Mouse (Mus musculus): ENCODE data around the gene Hmgn1. TPM values are rescaled to one million over a fixed set of nuclear protein-coding genes. Genes with fewer than 3 reads are reported as not detected.
"Not testable (repeated sequence)": the region's sequence is repeated elsewhere in the genome, so short reads cannot be mapped to it uniquely, and the experiment has no call there.

The Hmgn1 gene
- polyA plus RNA-seq, 1 experiment from 2014 or later = 487 TPM

- 60% methylated on average over 4 of the region's 4 CpGs for WGBS
- Histone ChIP-seq H3K36me3 (ENCODE audit: control insufficient read depth, insufficient read depth, low read length) (no peaks in the 10 kb centered on the region), H3K4me2 (ENCODE audit: low read depth, low read length) (no peak overlapping the region)
Observed at GRCm38 (mm10) chr16:96109673-96110072, 17.9 kb downstream of the Hmgn1 start.

GRCm38 (mm10) chr16:96103036-96103435 is 24.5 kb downstream of the Hmgn1 start:
- H3K36me3 ChIP-seq (ENCODE audit: control insufficient read depth, insufficient read depth, low read length) = no peaks in the 10 kb centered on the region
- WGBS = 28% methylated on average over 2 of the region's 2 CpGs
- H3K9me3 ChIP-seq (ENCODE audit: control insufficient read depth, low read length) = no peaks in the 10 kb centered on the region
- H3K4me1 ChIP-seq (ENCODE audit: control insufficient read depth, insufficient read depth, low read length) = no peaks in the 10 kb centered on the region
- no peak overlapping the region for H3K27ac ChIP-seq (ENCODE audit: low read length)
- no peak overlapping the region for H3K4me3 ChIP-seq (ENCODE audit: low read length)
- H3K27me3 ChIP-seq (replicated peaks; ENCODE audit: control insufficient read depth, insufficient read depth, low read length) = no peaks in the 10 kb centered on the region
- no peak for ATAC-seq
- no peak overlapping the region for H3K4me2 ChIP-seq (ENCODE audit: low read depth, low read length)
- H3K9ac ChIP-seq (ENCODE audit: low read depth, low read length) = no peak overlapping the region

More at GRCm38 (mm10) chr16:96109673-96110072, 17.9 kb downstream of the Hmgn1 start:
- Histone ChIP-seq H3K9ac (ENCODE audit: low read depth, low read length) (no peak overlapping the region), H3K27ac (ENCODE audit: low read length) (no peak overlapping the region), H3K27me3 (replicated peaks; ENCODE audit: control insufficient read depth, insufficient read depth, low read length) (no peaks in the 10 kb centered on the region), H3K9me3 (ENCODE audit: control insufficient read depth, low read length) (no peaks in the 10 kb centered on the region), H3K4me3 (ENCODE audit: low read length) (no peak overlapping the region), H3K4me1 (ENCODE audit: control insufficient read depth, insufficient read depth, low read length) (no peaks in the 10 kb centered on the region)
- ATAC-seq = no peak

- H3K9ac ChIP-seq (ENCODE audit: low read depth, low read length); H3K27me3 ChIP-seq (replicated peaks; ENCODE audit: control insufficient read depth, insufficient read depth, low read length); ATAC-seq; H3K9me3 ChIP-seq (ENCODE audit: control insufficient read depth, low read length); H3K27ac ChIP-seq (ENCODE audit: low read length); H3K4me3 ChIP-seq (ENCODE audit: low read length); H3K4me2 ChIP-seq (ENCODE audit: low read depth, low read length); H3K4me1 ChIP-seq (ENCODE audit: control insufficient read depth, insufficient read depth, low read length); H3K36me3 ChIP-seq (ENCODE audit: control insufficient read depth, insufficient read depth, low read length): not testable (repeated sequence)
Observed at GRCm38 (mm10) chr16:96097811-96098210, 29.7 kb downstream of the Hmgn1 start.

GRCm38 (mm10) chr16:96095966-96096365 is 31.6 kb downstream of the Hmgn1 start:
- Histone ChIP-seq H3K27me3 (replicated peaks; ENCODE audit: control insufficient read depth, insufficient read depth, low read length) (no peaks in the 10 kb centered on the region), H3K9me3 (ENCODE audit: control insufficient read depth, low read length) (no peaks in the 10 kb centered on the region), H3K27ac (ENCODE audit: low read length) (no peak overlapping the region), H3K9ac (ENCODE audit: low read depth, low read length) (no peak overlapping the region), H3K4me2 (ENCODE audit: low read depth, low read length) (no peak overlapping the region), H3K4me3 (ENCODE audit: low read length) (no peak overlapping the region), H3K4me1 (ENCODE audit: control insufficient read depth, insufficient read depth, low read length) (no peaks in the 10 kb centered on the region), H3K36me3 (ENCODE audit: control insufficient read depth, insufficient read depth, low read length) (no peaks in the 10 kb centered on the region)
- no peak for ATAC-seq
- WGBS = 87% methylated on average over 5 of the region's 5 CpGs

- Histone ChIP-seq H3K27ac (ENCODE audit: low read length) (no peak overlapping the region), H3K4me2 (ENCODE audit: low read depth, low read length) (no peak overlapping the region), H3K27me3 (replicated peaks; ENCODE audit: control insufficient read depth, insufficient read depth, low read length) (no peaks in the 10 kb centered on the region), H3K36me3 (ENCODE audit: control insufficient read depth, insufficient read depth, low read length) (no peaks in the 10 kb centered on the region), H3K4me1 (ENCODE audit: control insufficient read depth, insufficient read depth, low read length) (no peaks in the 10 kb centered on the region), H3K4me3 (ENCODE audit: low read length) (no peak overlapping the region), H3K9me3 (ENCODE audit: control insufficient read depth, low read length) (no peaks in the 10 kb centered on the region), H3K9ac (ENCODE audit: low read depth, low read length) (no peak overlapping the region)
- WGBS = 53% methylated on average over 9 of the region's 9 CpGs
- ATAC-seq = no peak
Observed at GRCm38 (mm10) chr16:96091515-96092504, 35.7 kb downstream of the Hmgn1 start.

- H3K9ac ChIP-seq (ENCODE audit: low read depth, low read length) = no peak overlapping the region
- H3K36me3 ChIP-seq (ENCODE audit: control insufficient read depth, insufficient read depth, low read length) = no peaks in the 10 kb centered on the region
- no peak overlapping the region for H3K4me3 ChIP-seq (ENCODE audit: low read length)
- 69% methylated on average over 5 of the region's 5 CpGs for WGBS
- H3K27me3 ChIP-seq (replicated peaks; ENCODE audit: control insufficient read depth, insufficient read depth, low read length) = no peaks in the 10 kb centered on the region
- H3K4me1 ChIP-seq (ENCODE audit: control insufficient read depth, insufficient read depth, low read length) = peaks cover 8% of the 10 kb centered on the region
- ATAC-seq = no peak
- H3K9me3 ChIP-seq (ENCODE audit: control insufficient read depth, low read length) = no peaks in the 10 kb centered on the region
- no peak overlapping the region for H3K4me2 ChIP-seq (ENCODE audit: low read depth, low read length)
- H3K27ac ChIP-seq (ENCODE audit: low read length) = no peak overlapping the region
Observed at GRCm38 (mm10) chr16:96088120-96088519, 39.4 kb downstream of the Hmgn1 start.

- WGBS = 73% methylated on average over 4 of the region's 4 CpGs
Observed at GRCm38 (mm10) chr16:96087436-96087835, 40.1 kb downstream of the Hmgn1 start.

GRCm38 (mm10) chr16:96087001-96087400 is 40.5 kb downstream of the Hmgn1 start:
- Histone ChIP-seq H3K27me3 (replicated peaks; ENCODE audit: control insufficient read depth, insufficient read depth, low read length) (no peaks in the 10 kb centered on the region), H3K9me3 (ENCODE audit: control insufficient read depth, low read length) (no peaks in the 10 kb centered on the region), H3K4me2 (ENCODE audit: low read depth, low read length) (no peak overlapping the region), H3K36me3 (ENCODE audit: control insufficient read depth, insufficient read depth, low read length) (no peaks in the 10 kb centered on the region), H3K4me3 (ENCODE audit: low read length) (no peak overlapping the region), H3K27ac (ENCODE audit: low read length) (no peak overlapping the region), H3K4me1 (ENCODE audit: control insufficient read depth, insufficient read depth, low read length) (peaks cover 8% of the 10 kb centered on the region), H3K9ac (ENCODE audit: low read depth, low read length) (no peak overlapping the region)
- 67% methylated on average over 12 of the region's 12 CpGs for WGBS
- ATAC-seq = no peak

More at GRCm38 (mm10) chr16:96087436-96087835, 40.1 kb downstream of the Hmgn1 start:
- ATAC-seq = no peak
- no peaks in the 10 kb centered on the region for H3K9me3 ChIP-seq (ENCODE audit: control insufficient read depth, low read length)
- no peak overlapping the region for H3K4me3 ChIP-seq (ENCODE audit: low read length)
- no peak overlapping the region for H3K9ac ChIP-seq (ENCODE audit: low read depth, low read length)
- no peak overlapping the region for H3K27ac ChIP-seq (ENCODE audit: low read length)
- no peaks in the 10 kb centered on the region for H3K36me3 ChIP-seq (ENCODE audit: control insufficient read depth, insufficient read depth, low read length)
- no peak overlapping the region for H3K4me2 ChIP-seq (ENCODE audit: low read depth, low read length)
- peaks cover 8% of the 10 kb centered on the region for H3K4me1 ChIP-seq (ENCODE audit: control insufficient read depth, insufficient read depth, low read length)
- no peaks in the 10 kb centered on the region for H3K27me3 ChIP-seq (replicated peaks; ENCODE audit: control insufficient read depth, insufficient read depth, low read length)

GRCm38 (mm10) chr16:96085597-96085996 is 41.9 kb downstream of the Hmgn1 start:
- no peak overlapping the region for H3K4me3 ChIP-seq (ENCODE audit: low read length)
- no peak for ATAC-seq
- H3K4me1 ChIP-seq (ENCODE audit: control insufficient read depth, insufficient read depth, low read length) = peaks cover 15% of the 10 kb centered on the region
- no peaks in the 10 kb centered on the region for H3K27me3 ChIP-seq (replicated peaks; ENCODE audit: control insufficient read depth, insufficient read depth, low read length)
- peaks cover 1% of the 10 kb centered on the region for H3K36me3 ChIP-seq (ENCODE audit: control insufficient read depth, insufficient read depth, low read length)
- no peak overlapping the region for H3K9ac ChIP-seq (ENCODE audit: low read depth, low read length)
- no peak overlapping the region for H3K27ac ChIP-seq (ENCODE audit: low read length)
- H3K9me3 ChIP-seq (ENCODE audit: control insufficient read depth, low read length) = no peaks in the 10 kb centered on the region
- no peak overlapping the region for H3K4me2 ChIP-seq (ENCODE audit: low read depth, low read length)
